Mouse (Mus musculus): ENCODE measurements around the gene Gprin2. TPM values are rescaled to one million over a fixed set of nuclear protein-coding genes. Genes with fewer than 3 reads are reported as not detected.
A peak's percentile ranks its signal among the peaks of the same experiment; 100 is the strongest.

Gprin2 gene
- polyA plus RNA-seq, 1 experiment from 2014 or later, result 0.39 TPM

GRCm38 (mm10) chr14:34227981-34228380 lies 26.5 kb upstream of the Gprin2 start:
- no peak for ATAC-seq (replicated peaks; ENCODE audit: low FRiP score, low TSS enrichment, low read depth)
- 84% methylated on average over 12 of the region's 12 CpGs for WGBS

DNA sequence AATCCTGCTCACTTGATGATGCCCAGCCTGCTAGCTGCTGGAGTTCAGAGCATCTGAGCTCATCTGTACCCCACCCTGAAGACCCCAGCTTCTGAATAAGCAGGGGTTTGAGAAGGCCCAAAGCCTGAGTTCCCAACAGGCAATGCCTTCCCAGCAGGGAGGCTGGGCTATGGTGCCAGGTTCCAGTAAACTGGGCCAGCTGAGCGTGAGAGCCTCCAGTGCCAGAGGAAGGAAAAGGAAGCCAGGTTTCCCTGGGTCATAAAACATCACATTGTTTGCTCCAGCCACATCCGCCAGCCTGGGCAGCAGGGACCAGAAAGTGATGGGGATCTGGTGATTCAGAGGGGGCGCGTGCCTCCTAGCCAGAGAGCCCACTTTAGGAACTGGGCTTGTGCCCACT lies 25.1 kb upstream of the Gprin2 start:
- Histone ChIP-seq H3K9ac (ENCODE audit: low read length) (no peak overlapping the region), H3K4me3 (ENCODE audit: low read depth, low read length) (no peak overlapping the region), H3K4me1 (replicated peaks; ENCODE audit: control insufficient read depth, insufficient read depth, low read length) (no peaks in the 10 kb centered on the region), H3K9me3 (ENCODE audit: control insufficient read depth, low read length) (no peaks in the 10 kb centered on the region), H3K27me3 (replicated peaks; ENCODE audit: control insufficient read depth, insufficient read depth, low read length) (peaks cover 4% of the 10 kb centered on the region; the same call in 1 of the 2 replicates), H3K4me2 (ENCODE audit: low read length) (no peak overlapping the region), H3K27ac (ENCODE audit: low read depth) (no peak overlapping the region), H3K36me3 (ENCODE audit: control insufficient read depth, insufficient read depth, low read length) (no peaks in the 10 kb centered on the region)
- WGBS, result 68% methylated on average over 4 of the region's 4 CpGs
- peak; percentile 34 for DNase-seq (ENCODE audit: low spot score)
- ATAC-seq (replicated peaks; ENCODE audit: low FRiP score, low TSS enrichment, low read depth), result no peak

More at GRCm38 (mm10) chr14:34227981-34228380, 26.5 kb upstream of the Gprin2 start:
- DNase-seq (ENCODE audit: low spot score), result peak; percentile 20
- Histone ChIP-seq H3K27me3 (replicated peaks; ENCODE audit: control insufficient read depth, insufficient read depth, low read length) (no peaks in the 10 kb centered on the region), H3K9me3 (ENCODE audit: control insufficient read depth, low read length) (no peaks in the 10 kb centered on the region), H3K4me3 (ENCODE audit: low read depth, low read length) (no peak overlapping the region), H3K4me2 (ENCODE audit: low read length) (no peak overlapping the region), H3K36me3 (ENCODE audit: control insufficient read depth, insufficient read depth, low read length) (no peaks in the 10 kb centered on the region), H3K27ac (ENCODE audit: low read depth) (no peak overlapping the region), H3K9ac (ENCODE audit: low read length) (no peak overlapping the region), H3K4me1 (replicated peaks; ENCODE audit: control insufficient read depth, insufficient read depth, low read length) (no peaks in the 10 kb centered on the region)

GRCm38 (mm10) chr14:34225986-34226385 lies 24.5 kb upstream of the Gprin2 start:
- H3K9ac ChIP-seq (ENCODE audit: low read length), result no peak overlapping the region
- H3K27me3 ChIP-seq (replicated peaks; ENCODE audit: control insufficient read depth, insufficient read depth, low read length), result peaks cover 4% of the 10 kb centered on the region
- H3K36me3 ChIP-seq (ENCODE audit: control insufficient read depth, insufficient read depth, low read length), result no peaks in the 10 kb centered on the region
- no peaks in the 10 kb centered on the region for H3K4me1 ChIP-seq (replicated peaks; ENCODE audit: control insufficient read depth, insufficient read depth, low read length)
- ATAC-seq (replicated peaks; ENCODE audit: low FRiP score, low TSS enrichment, low read depth) (no peak), DNase-seq (ENCODE audit: low spot score) (peak; percentile 40)
- no peak overlapping the region for H3K4me2 ChIP-seq (ENCODE audit: low read length)
- no peak overlapping the region for H3K4me3 ChIP-seq (ENCODE audit: low read depth, low read length)
- no peaks in the 10 kb centered on the region for H3K9me3 ChIP-seq (ENCODE audit: control insufficient read depth, low read length)
- H3K27ac ChIP-seq (ENCODE audit: low read depth), result no peak overlapping the region
- WGBS, result 80% methylated on average over 9 of the region's 9 CpGs

DNA sequence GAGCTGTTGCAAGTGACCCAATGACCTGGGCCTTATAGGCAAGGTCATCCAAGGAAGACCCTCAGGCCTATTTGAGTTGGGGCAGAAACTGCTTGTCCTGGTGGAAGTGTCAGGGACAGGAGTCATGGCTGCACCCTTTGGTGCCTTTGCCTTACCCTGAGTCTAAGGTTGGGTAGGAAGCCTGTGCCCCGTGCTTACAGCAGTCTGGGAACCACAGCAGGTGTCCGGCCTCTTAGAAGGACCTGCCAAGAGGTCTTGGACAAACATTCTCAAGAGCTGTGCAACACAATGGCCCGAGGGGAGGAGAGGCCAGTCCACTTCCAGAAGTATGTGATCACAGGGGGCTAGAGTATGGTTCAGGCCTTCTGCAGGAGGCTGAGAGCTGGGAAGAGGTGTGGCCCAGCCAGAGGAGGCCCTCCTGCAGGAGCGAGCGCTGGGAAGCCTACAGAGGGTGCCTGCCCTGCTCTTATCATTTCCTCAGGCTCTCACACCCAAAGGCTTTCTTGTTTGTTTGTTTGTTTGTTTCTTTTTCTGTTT lies 22.0 kb upstream of the Gprin2 start:
- 73% methylated on average over 5 of the region's 5 CpGs for WGBS
- Histone ChIP-seq H3K27me3 (replicated peaks; ENCODE audit: control insufficient read depth, insufficient read depth, low read length) (peaks cover 24% of the 10 kb centered on the region), H3K4me1 (replicated peaks; ENCODE audit: control insufficient read depth, insufficient read depth, low read length) (peaks cover 5% of the 10 kb centered on the region), H3K4me2 (ENCODE audit: low read length) (no peak overlapping the region), H3K9me3 (ENCODE audit: control insufficient read depth, low read length) (no peaks in the 10 kb centered on the region), H3K27ac (ENCODE audit: low read depth) (no peak overlapping the region), H3K9ac (ENCODE audit: low read length) (no peak overlapping the region), H3K4me3 (ENCODE audit: low read depth, low read length) (no peak overlapping the region), H3K36me3 (ENCODE audit: control insufficient read depth, insufficient read depth, low read length) (no peaks in the 10 kb centered on the region)
- DNase-seq (ENCODE audit: low spot score), result peak; percentile 45
- no peak for ATAC-seq (replicated peaks; ENCODE audit: low FRiP score, low TSS enrichment, low read depth)

GRCm38 (mm10) chr14:34221416-34222077 lies 20.1 kb upstream of the Gprin2 start:
- H3K27ac ChIP-seq (ENCODE audit: low read depth), result no peak overlapping the region
- no peaks in the 10 kb centered on the region for H3K9me3 ChIP-seq (ENCODE audit: control insufficient read depth, low read length)
- 66% methylated on average over 5 of the region's 5 CpGs for WGBS

GRCm38 (mm10) chr14:34220426-34220825 lies 19.0 kb upstream of the Gprin2 start:
- 67% methylated on average over 5 of the region's 5 CpGs for WGBS
- ATAC-seq (replicated peaks; ENCODE audit: low FRiP score, low TSS enrichment, low read depth) (no peak), DNase-seq (ENCODE audit: low spot score) (no peak)
- peaks cover 7% of the 10 kb centered on the region for H3K4me1 ChIP-seq (replicated peaks; ENCODE audit: control insufficient read depth, insufficient read depth, low read length)
- no peaks in the 10 kb centered on the region for H3K9me3 ChIP-seq (ENCODE audit: control insufficient read depth, low read length)
- no peak overlapping the region for H3K4me3 ChIP-seq (ENCODE audit: low read depth, low read length)
- no peak overlapping the region for H3K9ac ChIP-seq (ENCODE audit: low read length)
- peaks cover 24% of the 10 kb centered on the region for H3K27me3 ChIP-seq (replicated peaks; ENCODE audit: control insufficient read depth, insufficient read depth, low read length)
- no peaks in the 10 kb centered on the region for H3K36me3 ChIP-seq (ENCODE audit: control insufficient read depth, insufficient read depth, low read length)
- H3K27ac ChIP-seq (ENCODE audit: low read depth), result no peak overlapping the region
- H3K4me2 ChIP-seq (ENCODE audit: low read length), result peak overlapping the region; percentile 47; the same call in 1 of the 2 replicates

More at GRCm38 (mm10) chr14:34221416-34222077, 20.1 kb upstream of the Gprin2 start:
- H3K36me3 ChIP-seq (ENCODE audit: control insufficient read depth, insufficient read depth, low read length), result no peaks in the 10 kb centered on the region
- H3K4me2 ChIP-seq (ENCODE audit: low read length), result no peak overlapping the region
- DNase-seq (ENCODE audit: low spot score) (no peak), ATAC-seq (replicated peaks; ENCODE audit: low FRiP score, low TSS enrichment, low read depth) (no peak)
- H3K4me1 ChIP-seq (replicated peaks; ENCODE audit: control insufficient read depth, insufficient read depth, low read length), result peaks cover 5% of the 10 kb centered on the region
- H3K4me3 ChIP-seq (ENCODE audit: low read depth, low read length), result no peak overlapping the region
- no peak overlapping the region for H3K9ac ChIP-seq (ENCODE audit: low read length)
- H3K27me3 ChIP-seq (replicated peaks; ENCODE audit: control insufficient read depth, insufficient read depth, low read length), result peaks cover 24% of the 10 kb centered on the region

GRCm38 (mm10) chr14:34219786-34220198 lies 18.3 kb upstream of the Gprin2 start:
- no peak overlapping the region for H3K27ac ChIP-seq (ENCODE audit: low read depth)
- H3K4me1 ChIP-seq (replicated peaks; ENCODE audit: control insufficient read depth, insufficient read depth, low read length), result peaks cover 7% of the 10 kb centered on the region
- no peaks in the 10 kb centered on the region for H3K9me3 ChIP-seq (ENCODE audit: control insufficient read depth, low read length)
- H3K4me2 ChIP-seq (ENCODE audit: low read length), result peak overlapping the region; percentile 47
- peak overlapping the region; percentile 15 for H3K4me3 ChIP-seq (ENCODE audit: low read depth, low read length)
- H3K27me3 ChIP-seq (replicated peaks; ENCODE audit: control insufficient read depth, insufficient read depth, low read length), result peaks cover 24% of the 10 kb centered on the region
- H3K9ac ChIP-seq (ENCODE audit: low read length), result no peak overlapping the region
- peak; percentile 66 for DNase-seq (ENCODE audit: low spot score)
- no peaks in the 10 kb centered on the region for H3K36me3 ChIP-seq (ENCODE audit: control insufficient read depth, insufficient read depth, low read length)
- WGBS, result 3% methylated on average over 29 of the region's 29 CpGs
- ATAC-seq (replicated peaks; ENCODE audit: low FRiP score, low TSS enrichment, low read depth), result peak; percentile 47

DNA sequence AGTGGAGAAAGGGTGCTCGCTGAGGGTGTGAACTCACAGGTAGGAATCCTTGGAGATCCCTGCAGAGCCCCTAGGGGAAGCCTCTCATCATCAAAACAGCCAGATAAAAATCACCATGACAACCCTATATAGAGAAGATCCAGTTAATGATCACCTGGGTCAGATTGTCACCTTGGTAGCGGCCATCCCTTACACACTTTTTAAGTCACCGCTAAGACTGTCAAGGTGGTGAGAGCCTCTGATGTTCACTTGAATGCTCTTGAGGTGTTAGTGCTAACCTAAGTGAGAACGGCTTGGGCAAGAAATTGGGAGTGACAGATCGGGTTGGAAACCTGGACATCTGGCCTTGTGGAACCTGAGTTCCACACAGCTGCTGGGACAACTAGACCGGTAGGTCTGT lies 17.8 kb upstream of the Gprin2 start, which contains the start of gene Syt15:
TSS of gene Syt15 (plus strand) at position 301 of the 400 bp plus-strand sequence.
- peaks cover 7% of the 10 kb centered on the region for H3K4me1 ChIP-seq (replicated peaks; ENCODE audit: control insufficient read depth, insufficient read depth, low read length)
- no peak for ATAC-seq (replicated peaks; ENCODE audit: low FRiP score, low TSS enrichment, low read depth)
- H3K27ac ChIP-seq (ENCODE audit: low read depth), result no peak within 1 kb of the TSS
- no peaks in the 10 kb centered on the region for H3K9me3 ChIP-seq (ENCODE audit: control insufficient read depth, low read length)
- H3K27me3 ChIP-seq (replicated peaks; ENCODE audit: control insufficient read depth, insufficient read depth, low read length), result peaks cover 24% of the 10 kb centered on the region
- no peaks in the 10 kb centered on the region for H3K36me3 ChIP-seq (ENCODE audit: control insufficient read depth, insufficient read depth, low read length)
- no peak for DNase-seq (ENCODE audit: low spot score)
- H3K4me2 ChIP-seq (ENCODE audit: low read length), result peak within 1 kb of the TSS; percentile 47
- H3K4me3 ChIP-seq (ENCODE audit: low read depth, low read length), result peak within 1 kb of the TSS; percentile 15
- 52% methylated on average over 6 of the region's 6 CpGs for WGBS
- no peak within 1 kb of the TSS for H3K9ac ChIP-seq (ENCODE audit: low read length)
